In the genomic region with DNA sequence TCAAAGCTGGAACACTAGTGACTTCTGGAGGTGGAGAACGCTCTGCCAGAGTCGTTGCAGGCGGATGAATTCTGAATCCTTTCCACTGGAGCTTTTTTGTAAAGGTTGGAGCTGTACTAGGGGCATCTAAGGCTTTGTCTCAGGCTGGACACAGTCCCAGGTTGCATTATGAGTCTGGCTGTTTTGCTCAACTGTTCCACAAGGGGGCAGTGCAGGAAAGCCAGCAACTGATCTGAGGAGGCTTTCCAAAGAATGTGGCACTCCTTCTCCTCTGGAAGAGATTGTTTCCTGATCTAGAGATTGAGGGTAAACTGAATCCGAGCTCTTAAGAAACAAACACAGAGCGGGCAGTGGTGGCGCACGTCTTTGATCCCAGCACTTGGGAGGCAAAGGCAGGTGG, we compare ENCODE assay signal across 8 mouse cellular contexts.
DNase-seq lines count a peak whose midpoint lies in the region; ATAC-seq lines count a peak whose summit lies in the region.

No protein-coding gene starts in this region.

- no peak overlapping the region for H3K4me2 ChIP-seq in forebrain, embryonic 16.5 days (ENCODE audit: low read length)
- no peak overlapping the region for H3K4me2 ChIP-seq in hindbrain, embryonic 12.5 days (replicated peaks)

- DNase-seq in NIH3T3 (ENCODE audit: low read depth): peak; percentile 95
- DNase-seq in cerebellum, adult 11 months: peak; percentile 85
- peak; percentile 76 for DNase-seq in layer of hippocampus, adult 9-10 months (ENCODE audit: low spot score)
- DNase-seq in lung, postnatal 14 days: peak; percentile 78
- DNase-seq in retina, postnatal 1 day: peak; percentile 84
- DNase-seq in yolk sac, embryonic 10.5 days (ENCODE audit: low spot score): peak; percentile 78

- H3K4me1 ChIP-seq in forebrain, embryonic 16.5 days (replicated peaks; ENCODE audit: control insufficient read depth, insufficient read depth, low read length): peaks cover 3% of the 10 kb centered on the region; the same call in 1 of the 2 replicates
- H3K4me1 ChIP-seq in hindbrain, embryonic 12.5 days: 0 out of 2 replicates have a peak, but pooled peaks cover 3% of the 10 kb centered on the region

- H3K9me3 ChIP-seq in forebrain, embryonic 16.5 days (ENCODE audit: control insufficient read depth, low read length): no peaks in the 10 kb centered on the region
- no peaks in the 10 kb centered on the region for H3K9me3 ChIP-seq in hindbrain, embryonic 12.5 days (replicated peaks)

- H3K36me3 ChIP-seq in forebrain, embryonic 16.5 days (ENCODE audit: control insufficient read depth, insufficient read depth): no peaks in the 10 kb centered on the region
- no peaks in the 10 kb centered on the region for H3K36me3 ChIP-seq in hindbrain, embryonic 12.5 days

- peak; percentile 69 for ATAC-seq in forebrain, embryonic 16.5 days
- ATAC-seq in hindbrain, embryonic 12.5 days (ENCODE audit: low FRiP score): peak; percentile 67

- WGBS in forebrain, embryonic 16.5 days: 10% methylated on average over 7 of the region's 7 CpGs
- WGBS in hindbrain, embryonic 12.5 days: 8% methylated on average over 7 of the region's 7 CpGs

- H3K4me3 ChIP-seq in forebrain, embryonic 16.5 days (replicated peaks; ENCODE audit: low read length): no peak overlapping the region
- no peak overlapping the region for H3K4me3 ChIP-seq in hindbrain, embryonic 12.5 days

- no peaks in the 10 kb centered on the region for H3K27me3 ChIP-seq in forebrain, embryonic 16.5 days (replicated peaks; ENCODE audit: control insufficient read depth, insufficient read depth, low read length)
- no peaks in the 10 kb centered on the region for H3K27me3 ChIP-seq in hindbrain, embryonic 12.5 days

- H3K9ac ChIP-seq in forebrain, embryonic 16.5 days (replicated peaks; ENCODE audit: low read depth, low read length): no peak overlapping the region
- H3K9ac ChIP-seq in hindbrain, embryonic 12.5 days: no peak overlapping the region

- no peak overlapping the region for H3K27ac ChIP-seq in forebrain, embryonic 16.5 days (ENCODE audit: low read length)
- peak overlapping the region; percentile 17; the same call in 1 of the 2 replicates for H3K27ac ChIP-seq in hindbrain, embryonic 12.5 days
